Mouse (Mus musculus) embryonic facial prominence, embryonic 15.5 days (tissue): ENCODE measurements around the gene Hbb-y. TPM values are rescaled to one million over a fixed set of nuclear protein-coding genes. Genes with fewer than 3 reads are reported as not detected.
"Not testable (repeated sequence)": the region's sequence is repeated elsewhere in the genome, so short reads cannot be mapped to it uniquely, and the experiment has no call there.

Source experiments
- ATAC-seq: fragments of 200-750 bp; cut with Nextera tagmentation; 2 replicates; pipeline ENCODE4 v1.8.0; 2017; ENCODE audit warnings: low read depth, moderate TSS enrichment; ENCODE audit not compliant: insufficient number of reproducible peaks, low FRiP score, low TSS enrichment
- H3K27ac ChIP-seq: fragments of 300-500 bp; sonication (generic); replicated peaks from 2 replicates; pipeline ENCODE4 v1.5.1; 2015; ENCODE audit warnings: mild to moderate bottlenecking, inconsistent platforms
- H3K27me3 ChIP-seq: fragments of 300-500 bp; sonication (generic); 2 replicates; pipeline ENCODE4 v1.6.1; 2015; ENCODE audit warnings: inconsistent platforms
- H3K36me3 ChIP-seq: fragments of 300-500 bp; sonication (generic); 2 replicates; pipeline ENCODE4 v1.6.1; 2015; ENCODE audit warnings: mild to moderate bottlenecking, inconsistent platforms
- H3K4me1 ChIP-seq: fragments of 300-500 bp; sonication (generic); 2 replicates; pipeline ENCODE4 v1.6.1; 2015; ENCODE audit warnings: inconsistent platforms
- H3K4me2 ChIP-seq: fragments of 300-500 bp; sonication (generic); replicated peaks from 2 replicates; pipeline ENCODE4 v1.6.1; 2015; ENCODE audit warnings: mild to moderate bottlenecking, inconsistent platforms
- H3K4me3 ChIP-seq: fragments of 300-500 bp; sonication (generic); replicated peaks from 2 replicates; pipeline ENCODE4 v1.5.1; 2015; ENCODE audit warnings: mild to moderate bottlenecking, inconsistent platforms
- H3K9ac ChIP-seq: fragments of 300-500 bp; sonication (generic); 2 replicates; pipeline ENCODE4 v1.6.1; 2015; ENCODE audit warnings: inconsistent platforms
- H3K9me3 ChIP-seq: fragments of 300-500 bp; sonication (generic); replicated peaks from 2 replicates; pipeline ENCODE4 v1.6.1; 2016; ENCODE audit warnings: inconsistent platforms
- WGBS: fragments of 180-500 bp; shearing (Covaris S2); methylation state at CpG from one replicate; pipeline ENCODE4 v1.1.7; 2015; 5-methylcytosine and 5-hydroxymethylcytosine counted together
- polyA plus RNA-seq: library from polyadenylated mRNA; unstranded; fragments of >200 nt; fragmentation: Nextera tagmentation; extraction: Ambion mirVana; gene quantifications from 2 replicates; pipeline ENCODE4 v1.2.1, GENCODE M21; 2015

Hbb-y gene
- polyA plus RNA-seq, 1 experiment from 2014 or later: 441 TPM

DNA sequence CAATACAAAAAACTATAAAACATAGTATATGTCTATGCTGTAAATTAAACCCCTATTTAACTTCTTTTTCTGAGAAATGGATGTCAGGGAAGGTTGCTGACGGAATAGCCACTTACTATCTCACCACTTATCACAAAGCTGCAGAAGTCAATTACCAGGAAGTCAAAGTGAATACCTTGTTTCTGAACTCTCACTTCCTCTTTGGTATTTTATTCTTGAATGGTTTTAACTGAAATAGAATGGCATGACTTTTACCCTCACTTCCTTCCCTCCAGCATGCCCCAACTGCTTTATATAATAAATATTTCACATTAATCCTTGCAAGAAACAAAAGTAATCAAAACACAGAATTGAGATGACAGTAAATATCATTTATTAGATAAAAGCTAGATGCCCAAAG, 40.8 kb downstream of the Hbb-y start:
- Histone ChIP-seq H3K9ac (no peak overlapping the region), H3K4me2 (no peak overlapping the region), H3K9me3 (no peaks in the 10 kb centered on the region), H3K36me3 (no peaks in the 10 kb centered on the region), H3K4me3 (no peak overlapping the region), H3K27me3 (no peaks in the 10 kb centered on the region), H3K27ac (no peak overlapping the region), H3K4me1 (no peaks in the 10 kb centered on the region)
- WGBS: 44% methylated on average over 1 of the region's 1 CpGs
- no peak for ATAC-seq

- Histone ChIP-seq H3K9me3 (no peaks in the 10 kb centered on the region), H3K27ac (no peak overlapping the region), H3K27me3 (no peaks in the 10 kb centered on the region), H3K9ac (no peak overlapping the region), H3K4me2 (no peak overlapping the region), H3K4me3 (no peak overlapping the region), H3K36me3 (no peaks in the 10 kb centered on the region), H3K4me1 (no peaks in the 10 kb centered on the region)
- WGBS: 82% methylated on average over 1 of the region's 1 CpGs
- no peak for ATAC-seq
These were observed 41.7 kb downstream of the Hbb-y start for GRCm38 (mm10) chr7:103811223-103811845.

DNA sequence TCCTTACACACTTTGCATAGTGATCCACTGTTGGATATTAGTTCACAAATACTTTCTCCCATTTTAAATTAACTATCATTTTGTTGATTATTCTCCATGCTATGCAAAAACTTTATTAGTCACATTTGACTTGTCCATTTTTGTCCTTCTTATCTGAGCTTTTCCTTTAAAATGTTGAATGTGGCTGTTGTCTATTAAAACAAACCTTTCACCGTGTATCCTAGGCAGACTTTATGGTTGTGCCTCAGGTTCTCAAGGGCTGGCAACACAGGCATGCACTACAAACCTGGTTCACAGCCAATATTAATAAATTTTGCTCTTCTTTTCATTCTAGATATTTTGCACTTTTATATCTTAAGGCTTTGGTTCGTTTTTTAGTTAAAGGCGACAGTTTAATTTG, 42.3 kb downstream of the Hbb-y start:
- WGBS: 75% methylated on average over 3 of the region's 3 CpGs

DNA sequence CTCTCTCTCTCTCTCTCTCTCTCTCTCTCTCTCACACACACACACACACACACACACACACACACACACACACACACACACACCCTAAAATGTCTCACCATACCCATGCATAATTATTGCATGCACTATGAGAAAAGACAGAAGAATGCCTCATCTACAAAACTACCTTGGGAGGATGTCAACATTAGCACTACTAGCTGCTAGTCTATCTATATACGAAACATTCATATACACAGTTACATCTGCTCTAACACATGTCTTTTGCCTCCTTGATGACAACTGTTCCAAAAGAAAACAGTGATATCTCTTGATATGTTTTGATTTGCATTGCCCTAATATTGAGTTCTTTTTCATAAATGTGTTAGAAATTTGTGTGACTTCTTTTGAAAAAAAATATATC, 42.7 kb downstream of the Hbb-y start:
- no peak overlapping the region for H3K4me3 ChIP-seq
- H3K27ac ChIP-seq: no peak overlapping the region
- ATAC-seq: no peak
- H3K9ac ChIP-seq: no peak overlapping the region
- no peaks in the 10 kb centered on the region for H3K36me3 ChIP-seq
- no peak overlapping the region for H3K4me2 ChIP-seq
- 79% methylated on average over 1 of the region's 1 CpGs for WGBS
- H3K27me3 ChIP-seq: no peaks in the 10 kb centered on the region
- H3K9me3 ChIP-seq: no peaks in the 10 kb centered on the region
- H3K4me1 ChIP-seq: no peaks in the 10 kb centered on the region

More for the DNA sequence above, 42.3 kb downstream of the Hbb-y start:
- Histone ChIP-seq H3K4me1 (no peaks in the 10 kb centered on the region), H3K27ac (no peak overlapping the region), H3K4me3 (no peak overlapping the region), H3K4me2 (no peak overlapping the region), H3K27me3 (no peaks in the 10 kb centered on the region), H3K9ac (no peak overlapping the region), H3K36me3 (no peaks in the 10 kb centered on the region), H3K9me3 (no peaks in the 10 kb centered on the region)
- no peak for ATAC-seq

DNA sequence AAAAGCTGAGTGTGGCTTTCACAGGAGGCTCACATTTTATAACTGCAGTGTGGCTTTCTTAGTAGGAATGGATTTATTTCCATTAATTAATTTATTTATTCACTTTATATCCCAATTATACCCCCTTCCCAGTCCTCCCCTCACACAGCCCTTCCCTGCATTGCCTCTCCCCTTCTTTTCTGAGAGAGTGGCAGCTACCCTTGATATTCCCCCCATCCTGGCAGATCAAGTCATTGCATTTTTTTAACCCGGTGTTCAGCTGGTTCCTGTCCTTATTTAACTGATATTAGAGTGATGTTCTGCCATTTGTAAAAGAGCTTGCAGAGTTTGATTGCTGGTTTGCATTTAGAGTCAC, 43.2 kb downstream of the Hbb-y start:
- ATAC-seq: no peak
- 50% methylated on average over 1 of the region's 1 CpGs for WGBS
- no peak overlapping the region for H3K9ac ChIP-seq

GRCm38 (mm10) chr7:103808971-103809800, 43.8 kb downstream of the Hbb-y start:
- ATAC-seq: no peak
- Histone ChIP-seq H3K36me3 (no peaks in the 10 kb centered on the region), H3K4me1 (no peaks in the 10 kb centered on the region), H3K9ac (no peak overlapping the region), H3K27me3 (no peaks in the 10 kb centered on the region), H3K4me2 (no peak overlapping the region), H3K9me3 (no peaks in the 10 kb centered on the region), H3K4me3 (no peak overlapping the region), H3K27ac (no peak overlapping the region)
- 73% methylated on average over 5 of the region's 5 CpGs for WGBS

More for the DNA sequence above, 43.2 kb downstream of the Hbb-y start:
- H3K4me1 ChIP-seq: no peaks in the 10 kb centered on the region
- no peaks in the 10 kb centered on the region for H3K36me3 ChIP-seq
- H3K4me3 ChIP-seq: no peak overlapping the region
- no peak overlapping the region for H3K4me2 ChIP-seq
- H3K9me3 ChIP-seq: no peaks in the 10 kb centered on the region
- no peak overlapping the region for H3K27ac ChIP-seq
- no peaks in the 10 kb centered on the region for H3K27me3 ChIP-seq

- ATAC-seq: not testable (repeated sequence)
These were observed 44.9 kb downstream of the Hbb-y start for GRCm38 (mm10) chr7:103808120-103808519.

DNA sequence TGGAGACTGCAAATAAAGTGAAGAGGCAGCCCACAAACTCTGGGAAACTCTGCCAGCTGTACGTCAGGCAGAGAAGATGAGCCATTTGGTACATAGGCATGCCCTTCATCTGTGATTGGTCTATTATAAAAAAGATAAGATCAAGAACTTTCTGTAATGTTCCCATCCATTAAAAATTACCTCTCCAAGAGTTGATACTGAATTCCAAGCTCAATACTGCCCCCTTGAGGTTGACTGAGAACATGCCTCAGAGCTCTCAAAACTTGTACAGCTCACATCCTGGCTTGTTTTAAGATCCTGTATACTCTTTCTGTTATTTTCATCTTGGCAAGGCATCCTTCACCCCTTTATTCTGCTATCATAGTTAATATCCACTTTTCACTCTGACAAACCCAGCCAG, 46.2 kb downstream of the Hbb-y start:
- no peak for ATAC-seq
- WGBS: 52% methylated on average over 1 of the region's 1 CpGs

More at GRCm38 (mm10) chr7:103808120-103808519, 44.9 kb downstream of the Hbb-y start:
- not testable (repeated sequence) for H3K4me2 ChIP-seq, H3K9ac ChIP-seq, H3K27me3 ChIP-seq, H3K9me3 ChIP-seq, H3K27ac ChIP-seq, H3K4me1 ChIP-seq, H3K4me3 ChIP-seq, H3K36me3 ChIP-seq
- 75% methylated on average over 2 of the region's 2 CpGs for WGBS

More for the DNA sequence above, 46.2 kb downstream of the Hbb-y start:
- H3K36me3 ChIP-seq: no peaks in the 10 kb centered on the region
- no peak overlapping the region for H3K9ac ChIP-seq
- H3K4me3 ChIP-seq: no peak overlapping the region
- H3K27me3 ChIP-seq: no peaks in the 10 kb centered on the region
- no peak overlapping the region for H3K27ac ChIP-seq
- no peaks in the 10 kb centered on the region for H3K9me3 ChIP-seq
- no peaks in the 10 kb centered on the region for H3K4me1 ChIP-seq
- no peak overlapping the region for H3K4me2 ChIP-seq

Other genes starting within 250 kb of the Hbb-y start
- gene Olfr620, start 240.7 kb downstream of the Hbb-y start, polyA plus RNA-seq: 0.21 and 0.24 TPM in 2 replicates
- 0.29 and 0.68 TPM in 2 replicates for gene Olfr622, start 210.5 kb downstream of the Hbb-y start, polyA plus RNA-seq
- gene Olfr623, start 189.5 kb downstream of the Hbb-y start, polyA plus RNA-seq: not detected in 2 replicates
- 0.04 and 0.07 TPM in 2 replicates for gene Olfr624, start 182.0 kb downstream of the Hbb-y start, polyA plus RNA-seq
- not detected in 2 replicates for gene Olfr625-ps1, start 170.5 kb downstream of the Hbb-y start, polyA plus RNA-seq
- gene Olfr243, start 138.5 kb downstream of the Hbb-y start, polyA plus RNA-seq: 0.17 TPM in 1 of 2 replicates, not detected in the other
- not detected in 2 replicates for gene Olfr628, start 122.8 kb downstream of the Hbb-y start, polyA plus RNA-seq
- gene Olfr629, start 108.3 kb downstream of the Hbb-y start, polyA plus RNA-seq: 0.09 TPM in 1 of 2 replicates, not detected in the other
- gene Olfr630, start 95.9 kb downstream of the Hbb-y start, polyA plus RNA-seq: not detected in 2 replicates
- 0.25 and 0.43 TPM in 2 replicates for gene Olfr69, start 81.6 kb downstream of the Hbb-y start, polyA plus RNA-seq
- gene Olfr68, start 73.5 kb downstream of the Hbb-y start, polyA plus RNA-seq: 0.12 TPM in 1 of 2 replicates, not detected in the other
- not detected in 2 replicates for gene Olfr67, start 61.4 kb downstream of the Hbb-y start, polyA plus RNA-seq
- 2,578 and 3,288 TPM in 2 replicates for gene Hbb-bt, start 39.2 kb downstream of the Hbb-y start, polyA plus RNA-seq
- gene Hbb-bs, start 25.1 kb downstream of the Hbb-y start, polyA plus RNA-seq: 7,493 and 10,028 TPM in 2 replicates
- gene Hbb-bh2, start 12.7 kb downstream of the Hbb-y start, polyA plus RNA-seq: not detected in 2 replicates
- 3.0 and 4.7 TPM in 2 replicates for gene Hbb-bh1, start 10.1 kb downstream of the Hbb-y start, polyA plus RNA-seq
- not detected in 2 replicates for gene Olfr66, start 33.0 kb upstream of the Hbb-y start, polyA plus RNA-seq
- gene Olfr64, start 41.3 kb upstream of the Hbb-y start, polyA plus RNA-seq: 0.04 and 0.11 TPM in 2 replicates
- gene Olfr65, start 50.3 kb upstream of the Hbb-y start, polyA plus RNA-seq: 0.34 and 0.51 TPM in 2 replicates
- gene Olfr631, start 75.6 kb upstream of the Hbb-y start, polyA plus RNA-seq: not detected in 2 replicates
- gene Olfr632, start 81.1 kb upstream of the Hbb-y start, polyA plus RNA-seq: not detected in 2 replicates
- gene Olfr633, start 91.2 kb upstream of the Hbb-y start, polyA plus RNA-seq: not detected in 2 replicates
- gene Olfr635, start 117.9 kb upstream of the Hbb-y start, polyA plus RNA-seq: 0.07 TPM in 2 replicates
- gene Olfr638, start 145.5 kb upstream of the Hbb-y start, polyA plus RNA-seq: not detected in 2 replicates
- gene Olfr639, start 164.1 kb upstream of the Hbb-y start, polyA plus RNA-seq: 0.05 TPM in 2 replicates
- gene Olfr640, start 172.4 kb upstream of the Hbb-y start, polyA plus RNA-seq: 0.45 and 0.84 TPM in 2 replicates
- 0.12 and 0.23 TPM in 2 replicates for gene Olfr641, start 182.2 kb upstream of the Hbb-y start, polyA plus RNA-seq
- 0.08 TPM in 1 of 2 replicates, not detected in the other for gene Olfr642, start 199.4 kb upstream of the Hbb-y start, polyA plus RNA-seq
- gene 4930516K23Rik, start 208.2 kb upstream of the Hbb-y start, polyA plus RNA-seq: 0.03 and 0.12 TPM in 2 replicates
- gene Olfr644, start 218.7 kb upstream of the Hbb-y start, polyA plus RNA-seq: 0.13 and 0.32 TPM in 2 replicates
- 0.04 and 0.24 TPM in 2 replicates for gene Olfr645, start 232.2 kb upstream of the Hbb-y start, polyA plus RNA-seq